Mouse (Mus musculus) activated CD4-positive, CD25-positive, alpha-beta regulatory T cell, adult 9 weeks (primary cell): ENCODE data around the gene Hsdl1. TPM values are rescaled to one million over a fixed set of nuclear protein-coding genes. Genes with fewer than 3 reads are reported as not detected.

Experiments used
- polyA plus RNA-seq: library from polyadenylated mRNA; unstranded; fragments of 100-300 nt; shearing (Covaris generic); gene quantifications from one replicate; pipeline ENCODE4 v1.2.1, GENCODE M21; 2017

Hsdl1 gene
- polyA plus RNA-seq = 104 TPM

GRCm38 (mm10) chr8:119574437-119575365 is at the start of gene Hsdl1, which contains the start of gene Dnaaf1:
Gene Hsdl1 (minus strand): TSS chr8:119575183.
Gene Dnaaf1 (plus strand): TSS chr8:119575235.

GRCm38 (mm10) chr8:119612471-119612870 is 37.5 kb upstream of the Hsdl1 start, which contains the start of gene Adad2:
Gene Adad2 (plus strand): TSS chr8:119612747.

GRCm38 (mm10) chr8:119604996-119605395 is 30.0 kb upstream of the Hsdl1 start, which contains the start of gene Taf1c:
Gene Taf1c (minus strand): TSS chr8:119605222.

DNA sequence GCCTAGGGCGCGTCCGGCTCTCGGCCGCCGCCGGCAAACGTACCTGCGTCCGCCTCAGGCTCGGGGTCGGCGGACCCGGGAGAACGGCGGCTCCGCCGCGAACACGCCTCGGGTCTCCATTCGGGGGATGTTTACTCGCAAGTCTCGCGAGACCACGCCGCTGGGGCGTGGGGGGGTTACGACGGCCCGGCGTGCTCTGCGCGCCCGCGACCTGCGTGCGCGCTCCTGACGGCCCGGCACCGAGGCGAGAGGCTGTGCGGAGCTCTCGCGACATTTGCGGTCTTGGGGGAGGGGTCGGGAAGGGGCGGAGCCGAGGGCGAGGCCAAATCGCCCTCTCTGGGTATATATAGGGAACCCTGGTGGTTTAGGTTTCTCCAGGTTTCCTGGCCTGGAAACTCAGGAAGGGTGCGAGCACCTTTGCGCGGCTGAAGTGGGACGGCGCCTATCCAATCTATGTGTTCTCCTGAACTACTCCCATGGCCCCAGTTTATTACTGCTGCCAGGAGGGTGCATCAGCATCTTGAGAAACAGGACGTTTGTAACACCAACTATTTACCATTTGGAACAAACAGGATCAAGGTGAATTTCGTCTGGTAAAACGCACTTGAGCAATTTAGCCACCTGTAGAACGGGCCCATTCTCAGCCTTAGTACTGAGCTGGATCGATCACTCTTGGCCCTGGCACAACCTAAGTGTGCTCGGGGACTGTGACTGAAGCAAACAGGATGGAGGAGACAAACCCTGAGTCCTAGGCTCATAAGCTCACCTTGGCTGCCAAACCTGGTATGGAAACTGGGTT is 16.2 kb downstream of the Hsdl1 start, which contains the start of gene Mbtps1:
Mbtps1 (minus strand) TSS at position 133 of the 799 bp plus-strand sequence.

Other genes starting within 250 kb of the Hsdl1 start
- gene Hsbp1, start 230.7 kb downstream of the Hsdl1 start, polyA plus RNA-seq = 214 TPM
- gene Mlycd, start 180.3 kb downstream of the Hsdl1 start, polyA plus RNA-seq = 2.0 TPM
- gene Osgin1, start 141.1 kb downstream of the Hsdl1 start, polyA plus RNA-seq = 24.3 TPM
- gene Necab2, start 128.5 kb downstream of the Hsdl1 start, polyA plus RNA-seq = not detected
- gene Slc38a8, start 73.5 kb downstream of the Hsdl1 start, polyA plus RNA-seq = not detected
- 110 TPM for gene Mbtps1, start 16.4 kb downstream of the Hsdl1 start, polyA plus RNA-seq
- gene Dnaaf1, start 52 bp upstream of the Hsdl1 start, polyA plus RNA-seq = not detected
- gene Taf1c, start 30.0 kb upstream of the Hsdl1 start, polyA plus RNA-seq = 38.1 TPM
- not detected for gene Adad2, start 37.6 kb upstream of the Hsdl1 start, polyA plus RNA-seq
- not detected for gene Kcng4, start 60.5 kb upstream of the Hsdl1 start, polyA plus RNA-seq
- gene Wfdc1, start 91.2 kb upstream of the Hsdl1 start, polyA plus RNA-seq = not detected
- not detected for gene Atp2c2, start 124.8 kb upstream of the Hsdl1 start, polyA plus RNA-seq
- gene Tldc1, start 203.2 kb upstream of the Hsdl1 start, polyA plus RNA-seq = 13.7 TPM